Mouse (Mus musculus): ENCODE data around the gene Gm42878.

Gene Gm42878

GRCm38 (mm10) chr5:121544910-121545792, at the start of gene Gm42878, which contains the start of gene Adam1a:
TSS of gene Gm42878 (minus strand) at chr5:121545482.
TSS of gene Adam1a (minus strand) at chr5:121545482.
- no peak for DNase-seq (ENCODE audit: low read depth, low spot score)

- no peak for DNase-seq (ENCODE audit: low read depth, low spot score)
Observed at GRCm38 (mm10) chr5:121594714-121595313, 49.5 kb upstream of the Gm42878 start.

- peak; percentile 89 for DNase-seq (ENCODE audit: low read depth, low spot score)
Observed at GRCm38 (mm10) chr5:121593451-121594401, 48.4 kb upstream of the Gm42878 start, which contains the start of gene Aldh2. TSS of gene Aldh2 (minus strand) at chr5:121593824.

GRCm38 (mm10) chr5:121592816-121593407, 47.6 kb upstream of the Gm42878 start:
- DNase-seq (ENCODE audit: low read depth, low spot score): no peak

- no peak for DNase-seq (ENCODE audit: low read depth, low spot score)
Observed at GRCm38 (mm10) chr5:121592064-121592815, 47.0 kb upstream of the Gm42878 start.

GRCm38 (mm10) chr5:121591417-121592063, 46.3 kb upstream of the Gm42878 start:
- DNase-seq (ENCODE audit: low read depth, low spot score): no peak

- no peak for DNase-seq (ENCODE audit: low read depth, low spot score)
Observed at GRCm38 (mm10) chr5:121589928-121590327, 44.6 kb upstream of the Gm42878 start.

GRCm38 (mm10) chr5:121586400-121587039, 41.2 kb upstream of the Gm42878 start:
- peak; percentile 34 for DNase-seq (ENCODE audit: low read depth, low spot score)

- DNase-seq (ENCODE audit: low read depth, low spot score): no peak
Observed at GRCm38 (mm10) chr5:121585699-121586098, 40.4 kb upstream of the Gm42878 start.

GRCm38 (mm10) chr5:121585005-121585404, 39.7 kb upstream of the Gm42878 start:
- no peak for DNase-seq (ENCODE audit: low read depth, low spot score)

- DNase-seq (ENCODE audit: low read depth, low spot score): peak; percentile 88
Observed at GRCm38 (mm10) chr5:121583765-121584501, 38.7 kb upstream of the Gm42878 start.

GRCm38 (mm10) chr5:121581945-121582344, 36.7 kb upstream of the Gm42878 start:
- no peak for DNase-seq (ENCODE audit: low read depth, low spot score)

GRCm38 (mm10) chr5:121576927-121577488, 31.7 kb upstream of the Gm42878 start:
- no peak for DNase-seq (ENCODE audit: low read depth, low spot score)

GRCm38 (mm10) chr5:121575867-121576266, 30.6 kb upstream of the Gm42878 start:
- peak; percentile 64 for DNase-seq (ENCODE audit: low read depth, low spot score)

- DNase-seq (ENCODE audit: low read depth, low spot score): no peak
Observed at GRCm38 (mm10) chr5:121574145-121574544, 28.9 kb upstream of the Gm42878 start.

- DNase-seq (ENCODE audit: low read depth, low spot score): no peak
Observed at GRCm38 (mm10) chr5:121570787-121571186, 25.5 kb upstream of the Gm42878 start.

- DNase-seq (ENCODE audit: low read depth, low spot score): no peak
Observed at GRCm38 (mm10) chr5:121569881-121570420, 24.7 kb upstream of the Gm42878 start.

GRCm38 (mm10) chr5:121566035-121566681, 20.9 kb upstream of the Gm42878 start:
- DNase-seq (ENCODE audit: low read depth, low spot score): no peak
